Mouse (Mus musculus) myocyte (in vitro differentiated cells): ENCODE results near the gene Myh11.
"Not testable (repeated sequence)": the region's sequence is repeated elsewhere in the genome, so short reads cannot be mapped to it uniquely, and the experiment has no call there.

Experiments used
- E2F4 ChIP-seq: IDR thresholded peaks from one replicate; pipeline ENCODE4 v1.6.1; 2011; ENCODE audit warnings: mild to moderate bottlenecking, control low read depth, moderate library complexity; ENCODE audit not compliant: insufficient read depth
- MAX ChIP-seq: IDR thresholded peaks from one replicate; pipeline ENCODE4 v1.6.1; 2011; ENCODE audit warnings: low read depth, mild to moderate bottlenecking, control low read depth

DNA sequence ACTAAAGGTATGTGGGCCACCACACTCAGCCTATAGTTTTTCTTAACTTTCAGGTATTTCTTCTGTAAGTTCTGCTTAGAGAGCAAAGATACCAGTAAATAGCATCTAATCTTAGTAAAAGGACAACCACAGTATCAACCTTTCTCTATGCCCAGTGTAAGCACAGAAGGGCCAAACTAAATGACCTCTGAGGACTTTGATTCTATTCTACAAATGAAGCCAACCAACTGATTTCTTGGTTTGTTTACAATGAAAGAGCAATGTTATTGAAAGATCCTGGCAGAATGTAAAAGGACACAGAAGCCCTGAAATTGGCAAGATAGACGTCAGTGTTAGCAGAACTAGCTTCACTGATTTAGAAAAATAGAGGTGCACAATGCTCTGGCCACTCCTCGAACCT, 135.5 kb downstream of the Myh11 start:
- TF ChIP-seq MAX, E2F4: not testable (repeated sequence)
